Mouse (Mus musculus) inflammation-experienced regulatory T-cells, adult 6 months (primary cell): ENCODE measurements around the gene Rhno1. TPM values are rescaled to one million over a fixed set of nuclear protein-coding genes. Genes with fewer than 3 reads are reported as not detected.
A peak's percentile ranks its signal among the peaks of the same experiment; 100 is the strongest.
"Not testable (repeated sequence)": the region's sequence is repeated elsewhere in the genome, so short reads cannot be mapped to it uniquely, and the experiment has no call there.

Source experiments
- ATAC-seq: one replicate; pipeline ENCODE4 v1.8.0; 2017
- polyA plus RNA-seq, 3 experiments: library from polyadenylated mRNA; unstranded; fragments of 100-300 nt; shearing (Covaris generic); gene quantifications; one replicate each; pipeline ENCODE4 v1.2.1; 2017

Rhno1 gene
- polyA plus RNA-seq = 10 to 100 TPM; 62.0 to 75.7 (median 67.7) TPM

GRCm38 (mm10) chr6:128362381-128363006 is at the start of gene Rhno1, which contains the start of gene Foxm1:
Gene Rhno1 (minus strand): TSS chr6:128362911.
Gene Foxm1 (plus strand): TSS chr6:128362967.
- ATAC-seq = peak; percentile 82

- ATAC-seq = peak; percentile 76
These were observed 48.4 kb upstream of the Rhno1 start for GRCm38 (mm10) chr6:128411115-128411514.

- no peak for ATAC-seq
These were observed 47.6 kb upstream of the Rhno1 start for GRCm38 (mm10) chr6:128410305-128410704.

- no peak for ATAC-seq
These were observed 45.9 kb upstream of the Rhno1 start for GRCm38 (mm10) chr6:128408544-128409125.

GRCm38 (mm10) chr6:128404708-128405107 is 42.0 kb upstream of the Rhno1 start:
- ATAC-seq = no peak

GRCm38 (mm10) chr6:128399421-128400185 is 36.9 kb upstream of the Rhno1 start:
- no peak for ATAC-seq

- ATAC-seq = no peak
These were observed 36.3 kb upstream of the Rhno1 start, which contains the start of gene Nrip2 for GRCm38 (mm10) chr6:128398996-128399395. Gene Nrip2 (plus strand): TSS chr6:128399296.

- ATAC-seq = no peak
These were observed 35.0 kb upstream of the Rhno1 start for GRCm38 (mm10) chr6:128397574-128398261.

- no peak for ATAC-seq
These were observed 28.0 kb upstream of the Rhno1 start for GRCm38 (mm10) chr6:128390683-128391082.

GRCm38 (mm10) chr6:128389185-128389584 is 26.5 kb upstream of the Rhno1 start:
- ATAC-seq = no peak

- ATAC-seq = no peak
These were observed 22.3 kb upstream of the Rhno1 start for GRCm38 (mm10) chr6:128385026-128385425.

GRCm38 (mm10) chr6:128383752-128384151 is 21.0 kb upstream of the Rhno1 start:
- no peak for ATAC-seq

- no peak for ATAC-seq
These were observed 18.5 kb upstream of the Rhno1 start for GRCm38 (mm10) chr6:128381254-128381653.

- not testable (repeated sequence) for ATAC-seq
These were observed 18.0 kb upstream of the Rhno1 start for GRCm38 (mm10) chr6:128380594-128381167.

- no peak for ATAC-seq
These were observed 16.9 kb upstream of the Rhno1 start for GRCm38 (mm10) chr6:128379636-128380035.

GRCm38 (mm10) chr6:128376371-128377085 is 13.8 kb upstream of the Rhno1 start:
- ATAC-seq = no peak

- no peak for ATAC-seq
These were observed 12.5 kb upstream of the Rhno1 start, which contains the start of the genes Tex52 and Gm44596 for GRCm38 (mm10) chr6:128375192-128375591. Gene Tex52 (plus strand): TSS chr6:128375456. Gene Gm44596 (plus strand): TSS chr6:128375503.

- ATAC-seq = no peak
These were observed 7.3 kb upstream of the Rhno1 start for GRCm38 (mm10) chr6:128370040-128370439.

- ATAC-seq = no peak
These were observed 3.8 kb upstream of the Rhno1 start for GRCm38 (mm10) chr6:128366466-128366865.

GRCm38 (mm10) chr6:128364721-128365120 is 2.0 kb upstream of the Rhno1 start:
- ATAC-seq = no peak

- no peak for ATAC-seq
These were observed 505 bp upstream of the Rhno1 start for GRCm38 (mm10) chr6:128363007-128363825.
